Mouse (Mus musculus) urinary bladder, postnatal 14 days (tissue): ENCODE measurements around the gene Cdc42ep4.

ENCODE experiments used
- DNase-seq: peaks from one replicate; pipeline ENCODE4 v3.0.0; 2021; ENCODE audit warnings: low spot score

Gene Cdc42ep4

DNA sequence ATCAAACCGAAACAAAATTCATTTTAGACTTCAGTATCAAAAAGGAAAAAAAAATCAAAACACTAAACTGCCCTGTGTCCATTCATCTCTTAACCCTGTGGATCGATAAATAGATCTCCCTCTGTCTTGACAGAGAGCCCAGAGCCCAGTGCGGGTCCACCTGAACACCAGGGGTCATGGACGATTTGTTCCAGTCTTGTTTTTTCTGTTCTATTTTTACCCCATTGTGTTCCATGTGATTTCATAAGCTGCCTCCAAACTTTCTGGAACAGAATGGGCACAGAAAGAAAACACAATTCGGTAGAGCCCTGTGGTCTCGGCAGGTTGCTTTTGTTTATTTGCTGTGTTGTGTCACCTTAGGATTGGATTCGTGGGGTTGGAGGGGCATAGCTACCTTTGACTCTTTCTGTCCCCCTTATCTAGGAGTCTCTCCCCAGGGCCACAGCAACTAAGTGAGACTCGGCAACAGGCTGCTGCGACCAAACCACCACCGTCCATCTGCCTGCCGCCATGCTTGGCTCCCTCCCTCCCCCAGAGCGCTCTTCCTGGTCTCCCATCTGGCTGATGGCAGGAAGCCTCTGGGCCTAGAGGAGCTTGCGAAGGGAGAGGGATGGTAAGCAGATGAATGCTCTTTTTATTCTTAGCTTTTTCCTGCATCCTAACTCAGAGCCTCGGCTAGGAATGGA is 29.1 kb downstream of the Cdc42ep4 start:
- no peak for DNase-seq

DNA sequence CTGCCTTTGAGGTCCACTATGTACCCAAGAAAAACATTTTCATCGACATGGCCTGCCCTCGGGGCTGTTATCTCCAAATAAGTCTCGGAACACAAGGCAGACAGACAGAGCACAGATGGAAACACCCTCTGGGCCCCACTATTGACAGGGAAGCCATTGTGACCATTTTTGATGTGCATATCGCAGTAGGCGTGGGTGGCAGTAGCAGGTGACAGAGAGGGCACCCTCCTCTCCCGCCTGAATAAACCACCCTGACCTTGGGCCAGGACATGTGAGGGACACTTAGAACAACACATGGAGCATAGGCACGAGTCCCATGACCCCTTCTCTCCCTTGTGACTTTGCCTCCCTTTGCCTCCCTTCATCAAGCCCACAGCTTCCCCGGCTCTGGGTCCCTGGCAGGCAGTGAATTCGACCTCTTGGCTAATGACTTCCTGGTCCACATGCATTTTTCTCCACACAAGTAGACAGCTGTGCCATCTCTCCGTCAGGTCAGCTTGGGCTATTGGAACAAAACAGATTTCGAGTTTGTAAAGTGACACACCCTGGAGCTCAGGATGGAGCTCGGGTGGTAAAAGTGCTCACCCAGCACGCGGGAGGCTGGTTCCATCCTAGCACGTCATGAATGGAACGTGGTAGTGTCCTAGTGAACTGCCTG is 33.8 kb downstream of the Cdc42ep4 start:
- DNase-seq = no peak

DNA sequence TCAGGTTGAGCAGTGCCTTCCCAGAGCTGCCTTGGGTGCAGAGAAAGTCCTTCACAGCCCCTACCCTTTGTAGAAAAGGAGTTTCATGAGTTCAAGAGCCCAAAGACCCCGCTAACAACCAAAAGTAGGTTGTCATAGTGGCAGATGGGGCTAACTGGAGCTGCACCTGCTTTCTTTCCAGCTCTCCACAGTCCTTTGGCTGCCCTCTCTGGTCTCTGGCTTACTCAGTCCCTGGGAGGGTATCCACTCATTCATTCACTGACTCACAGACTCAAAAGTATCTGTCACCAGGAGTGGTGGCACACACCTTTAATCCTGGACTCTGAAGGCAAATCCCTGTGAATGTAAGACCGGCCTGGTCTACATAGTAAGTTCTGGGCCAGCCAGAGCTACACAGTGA is 35.5 kb downstream of the Cdc42ep4 start:
- DNase-seq = no peak

DNA sequence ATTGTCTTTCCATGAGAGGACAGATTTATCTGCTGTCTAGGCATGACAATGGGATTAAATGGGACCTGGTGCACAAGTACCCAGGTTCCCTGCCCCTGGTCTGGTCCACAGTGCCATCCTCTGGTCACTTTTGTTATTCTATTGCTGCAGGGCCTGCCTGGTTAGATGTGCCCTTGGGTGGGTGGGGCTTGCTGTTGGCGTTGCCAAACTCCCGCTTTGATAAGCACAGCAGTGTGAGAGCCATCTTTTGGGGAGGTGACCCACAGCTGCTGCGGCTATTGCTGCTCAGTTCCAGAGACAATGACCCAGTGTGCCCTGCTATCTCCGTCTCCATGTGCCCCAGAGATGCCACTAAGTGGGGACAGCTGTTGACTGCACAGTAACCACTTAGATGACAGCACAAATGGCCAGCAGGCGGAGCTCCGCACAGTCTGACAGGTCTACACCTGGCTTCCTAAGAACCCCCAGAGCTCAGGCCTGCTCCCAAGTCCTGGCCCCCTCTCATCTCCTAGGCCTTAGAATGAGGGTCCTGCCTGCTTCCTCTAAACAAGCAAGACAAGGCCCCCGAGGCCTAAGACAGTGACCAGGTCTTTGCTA is 36.5 kb downstream of the Cdc42ep4 start:
- no peak for DNase-seq

DNA sequence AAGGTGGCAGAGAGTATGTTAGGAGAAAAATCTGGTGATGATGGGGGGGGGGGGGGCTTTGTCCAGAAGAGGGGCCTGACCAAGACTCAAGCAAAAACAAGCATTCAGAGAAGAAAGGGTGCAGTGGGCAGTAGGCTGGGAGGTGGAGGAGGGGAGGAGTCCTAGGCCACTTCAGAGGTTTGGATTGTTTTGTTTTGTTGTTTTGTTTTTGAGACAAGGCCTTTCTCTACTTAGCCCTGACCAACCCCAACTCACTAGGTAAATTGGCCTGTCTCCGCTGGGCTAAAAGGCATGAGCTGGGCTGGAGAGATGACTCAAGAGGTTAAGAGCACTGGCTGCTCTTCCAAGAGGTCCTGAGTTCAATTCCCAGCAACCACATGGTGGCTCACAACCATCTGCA is 40.6 kb downstream of the Cdc42ep4 start:
- DNase-seq = no peak

DNA sequence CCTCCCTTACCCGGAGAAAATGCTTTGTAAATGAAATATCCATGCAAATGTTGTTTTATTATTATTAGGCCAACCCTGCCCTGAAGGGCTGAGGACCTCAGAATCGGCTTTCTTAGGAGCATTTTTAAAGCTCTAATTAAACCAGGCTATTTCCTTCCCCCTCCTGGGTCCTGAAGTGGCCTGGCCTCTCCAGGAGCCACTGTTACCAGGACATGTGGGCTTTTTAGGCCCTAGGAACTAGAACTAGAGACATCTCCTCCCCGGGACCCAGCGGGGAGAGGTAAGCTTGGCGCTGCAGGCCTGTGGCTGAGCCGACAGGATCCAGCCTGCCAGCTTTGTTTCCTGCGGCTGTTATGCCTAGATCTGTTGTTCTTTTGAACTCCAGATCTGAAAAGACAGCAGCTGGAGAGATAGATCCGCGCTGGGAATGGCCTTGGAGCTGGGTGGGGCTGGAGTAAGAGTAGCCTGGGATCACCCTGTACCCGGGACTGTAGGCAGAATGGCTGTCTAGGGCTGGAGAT is 41.4 kb downstream of the Cdc42ep4 start:
- no peak for DNase-seq

DNA sequence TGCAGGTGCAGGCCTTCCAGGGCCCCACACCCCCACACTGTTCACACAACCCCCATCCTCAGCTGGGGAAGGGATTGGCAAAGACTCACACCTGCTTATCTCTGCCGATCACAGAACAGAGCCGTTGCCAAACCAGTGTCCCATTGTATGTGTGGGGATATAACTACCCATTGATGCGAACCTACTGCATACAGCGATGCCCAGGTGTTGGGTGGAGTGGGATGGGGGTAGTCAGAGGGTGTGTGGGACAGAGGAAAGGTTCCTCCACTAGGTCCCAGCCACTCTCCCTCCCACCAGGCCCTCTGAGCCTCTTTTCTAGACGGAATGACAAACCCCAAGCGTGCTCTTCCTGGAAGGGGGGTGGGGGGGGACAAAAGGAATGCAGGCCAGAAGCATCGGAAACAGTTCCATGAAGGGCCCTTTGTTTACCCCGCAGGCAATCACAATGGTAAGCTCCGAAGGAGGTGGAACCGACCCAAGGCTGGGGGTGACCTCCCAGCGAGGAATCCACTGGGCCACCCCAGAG is 41.9 kb downstream of the Cdc42ep4 start, which contains the start of gene Cpsf4l:
Gene Cpsf4l, minus strand, starts transcription at position 287 of the 526 bp plus-strand sequence.
- DNase-seq = no peak

DNA sequence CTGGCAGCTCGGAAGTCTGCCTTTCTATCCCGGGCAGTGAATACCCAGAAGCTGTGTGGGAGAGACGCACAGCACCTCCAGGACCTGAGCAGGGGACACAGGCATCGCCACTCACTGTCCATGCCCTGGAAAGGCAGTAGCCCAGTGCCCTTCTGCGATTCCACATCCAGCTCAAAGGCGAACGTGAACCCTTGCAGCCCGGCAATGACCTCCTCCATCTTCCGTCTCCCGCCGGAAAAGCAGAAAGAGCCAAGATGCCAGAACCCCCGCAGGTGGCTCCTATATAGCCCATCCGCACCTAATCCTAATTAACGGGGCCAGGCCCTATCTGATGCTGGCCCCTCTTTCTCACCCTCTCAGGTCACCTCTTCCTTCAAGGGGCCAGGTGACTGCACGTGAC is 42.4 kb downstream of the Cdc42ep4 start:
- no peak for DNase-seq

DNA sequence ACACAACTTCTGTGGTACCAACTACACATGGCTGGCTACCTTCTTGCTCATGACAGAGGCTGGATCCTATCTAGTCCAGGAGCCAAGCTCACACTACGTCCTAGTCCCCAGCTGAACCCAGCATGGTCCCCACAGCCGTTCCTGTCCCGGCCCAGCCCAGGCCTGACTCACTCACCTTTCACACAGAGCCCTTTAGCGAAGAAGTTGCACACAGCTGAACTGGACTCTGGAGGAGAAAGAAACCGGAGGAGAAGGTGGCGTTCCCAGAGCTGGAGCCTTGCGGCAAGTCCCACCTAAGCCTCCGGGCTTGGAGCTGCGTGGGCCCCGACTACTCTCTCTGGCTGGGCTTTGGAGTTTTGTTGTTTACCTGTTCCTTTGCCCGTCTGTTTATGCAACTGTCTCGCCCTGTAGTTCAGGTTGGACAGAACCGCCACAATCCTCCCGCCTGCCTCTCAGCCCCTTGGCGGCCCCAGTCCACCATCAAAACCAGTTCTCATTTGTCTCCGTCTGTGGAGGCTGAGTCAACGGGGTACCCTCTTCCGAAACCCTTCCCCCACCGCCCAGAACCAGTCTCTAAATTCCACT is 43.0 kb downstream of the Cdc42ep4 start:
- peak; percentile 75 for DNase-seq

DNA sequence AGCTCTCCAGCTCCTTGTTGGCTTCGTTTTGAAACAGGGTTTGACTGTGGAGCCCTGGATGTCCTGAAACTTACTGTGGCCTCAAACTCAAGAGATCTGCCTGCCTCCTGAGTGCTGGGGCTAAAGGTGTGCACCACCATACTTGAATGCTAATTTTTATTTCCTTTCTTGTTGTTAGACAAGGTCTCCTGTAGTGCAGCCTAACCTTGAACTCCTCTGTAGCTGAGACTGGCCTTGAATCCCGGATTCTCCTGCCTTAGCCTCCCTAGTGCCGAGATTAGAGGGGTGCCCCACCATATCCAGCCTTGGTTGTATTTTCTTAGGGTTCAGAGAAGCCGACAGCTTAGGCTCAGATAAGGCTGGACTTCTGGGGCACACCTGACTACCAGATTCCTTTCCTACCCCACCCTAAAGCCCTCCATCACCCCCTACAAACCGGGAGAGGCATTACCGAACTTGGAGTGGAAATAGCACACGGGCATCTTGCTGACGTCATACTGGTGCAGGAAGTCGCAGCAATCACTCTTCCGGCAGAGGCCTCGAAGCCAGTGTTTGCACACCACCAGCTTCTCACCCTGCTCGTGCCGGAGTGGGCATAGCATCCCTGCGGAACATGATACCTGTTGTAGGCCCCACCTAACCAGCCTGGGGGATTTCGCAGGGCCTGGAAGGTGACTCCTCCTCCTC is 45.6 kb downstream of the Cdc42ep4 start:
- no peak for DNase-seq

DNA sequence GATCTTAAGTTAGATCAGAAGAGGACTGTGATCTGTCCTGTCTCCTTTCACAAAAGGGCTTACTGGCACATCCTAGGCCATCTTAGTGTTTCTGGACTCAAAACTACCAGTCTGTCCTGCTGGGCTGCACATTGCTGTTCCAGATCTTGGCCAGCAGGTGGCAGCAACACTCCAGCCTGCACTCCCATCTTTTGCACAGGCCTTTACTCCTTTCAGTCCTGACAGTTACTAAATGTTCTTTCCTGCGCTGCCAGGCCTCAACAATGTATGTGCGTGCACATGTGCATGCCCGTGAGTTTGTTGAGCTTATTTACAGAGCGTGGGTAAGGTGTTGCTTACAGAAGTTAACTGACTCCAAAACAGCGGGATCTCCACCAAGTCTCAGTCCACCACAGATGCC is 47.9 kb downstream of the Cdc42ep4 start:
- peak; percentile 69 for DNase-seq

DNA sequence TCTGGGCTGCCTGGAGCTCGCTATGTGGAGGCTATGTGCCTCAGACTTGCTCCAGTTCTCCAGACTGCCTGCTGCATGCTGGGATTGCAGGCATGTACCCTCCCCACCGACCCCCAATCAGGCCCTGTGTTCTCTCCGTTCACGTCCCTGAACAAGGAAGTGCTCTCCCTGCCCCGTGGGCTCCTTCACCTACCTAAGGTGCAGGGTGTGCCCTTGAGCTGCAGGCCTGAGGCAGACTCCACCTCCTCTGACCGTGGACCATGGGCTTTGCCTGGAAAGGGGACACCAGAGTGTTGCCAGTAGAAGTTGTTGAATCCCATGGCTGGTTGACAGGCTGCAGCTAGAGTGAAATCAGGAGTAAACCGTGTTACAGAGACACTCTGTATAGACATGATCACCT is 52.0 kb downstream of the Cdc42ep4 start:
- DNase-seq = no peak

DNA sequence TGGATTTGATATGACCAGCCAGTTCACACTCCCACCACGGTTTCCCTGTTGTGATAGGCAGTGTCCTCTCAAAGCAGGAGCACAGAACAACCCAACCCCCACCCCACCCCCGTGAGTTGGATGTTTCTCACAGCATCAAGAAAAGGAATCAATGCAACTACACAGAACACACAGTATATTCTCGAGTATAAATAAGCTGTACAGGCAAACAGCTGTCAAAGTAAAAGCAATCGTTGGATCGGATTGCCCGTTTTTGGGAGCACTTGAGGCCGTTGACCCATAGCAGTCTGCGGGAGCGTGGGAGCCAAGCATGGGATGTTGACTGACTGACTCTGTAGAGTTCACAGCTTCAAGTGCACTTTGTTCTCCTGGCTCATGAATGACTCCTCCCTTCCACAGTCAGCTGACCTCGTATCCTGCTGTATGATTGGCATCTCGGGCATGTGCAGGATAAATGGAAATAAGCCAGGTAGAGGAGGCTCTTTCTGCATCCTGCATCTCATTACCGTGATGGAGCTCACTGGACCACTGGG is 53.6 kb downstream of the Cdc42ep4 start:
- DNase-seq = no peak

DNA sequence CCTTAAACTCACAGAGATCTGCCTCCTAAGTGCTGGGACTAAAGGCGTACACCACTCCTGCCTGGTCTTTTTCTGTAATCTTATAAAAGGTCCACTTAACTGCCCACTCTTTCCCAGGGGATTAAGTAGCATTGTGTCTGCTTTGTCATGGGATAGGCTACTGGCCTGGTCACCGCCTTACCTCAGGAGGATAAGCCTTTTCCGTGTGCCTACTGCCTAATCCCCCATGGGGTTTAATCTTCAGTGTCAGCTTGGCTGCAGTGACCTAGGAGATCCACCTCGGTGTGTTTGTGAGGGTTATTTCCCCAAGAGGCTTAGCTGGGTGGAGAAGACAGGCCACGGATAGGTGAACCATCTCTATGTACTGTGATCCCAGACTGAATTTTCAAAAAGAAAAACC is 54.1 kb downstream of the Cdc42ep4 start:
- no peak for DNase-seq

DNA sequence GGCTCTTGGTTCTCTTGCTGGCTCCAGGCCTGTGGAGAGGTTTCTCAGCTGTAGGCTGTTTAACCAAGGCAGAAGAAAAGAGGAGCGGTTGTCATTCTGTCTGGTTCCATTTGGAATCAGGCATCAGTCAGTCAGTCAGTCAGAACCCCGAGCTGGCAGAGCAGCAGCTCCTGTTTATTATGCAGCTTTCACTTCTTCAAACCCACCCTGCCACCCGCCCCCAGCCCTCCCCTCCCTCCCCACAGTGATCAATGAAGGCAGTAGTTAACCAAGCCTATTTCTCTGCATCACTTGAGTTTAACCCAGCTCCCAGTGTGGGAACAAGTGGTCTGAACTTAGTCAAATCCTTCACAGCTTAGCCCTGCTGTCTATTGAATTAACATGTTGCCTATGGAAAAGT is 59.8 kb downstream of the Cdc42ep4 start:
- no peak for DNase-seq

DNA sequence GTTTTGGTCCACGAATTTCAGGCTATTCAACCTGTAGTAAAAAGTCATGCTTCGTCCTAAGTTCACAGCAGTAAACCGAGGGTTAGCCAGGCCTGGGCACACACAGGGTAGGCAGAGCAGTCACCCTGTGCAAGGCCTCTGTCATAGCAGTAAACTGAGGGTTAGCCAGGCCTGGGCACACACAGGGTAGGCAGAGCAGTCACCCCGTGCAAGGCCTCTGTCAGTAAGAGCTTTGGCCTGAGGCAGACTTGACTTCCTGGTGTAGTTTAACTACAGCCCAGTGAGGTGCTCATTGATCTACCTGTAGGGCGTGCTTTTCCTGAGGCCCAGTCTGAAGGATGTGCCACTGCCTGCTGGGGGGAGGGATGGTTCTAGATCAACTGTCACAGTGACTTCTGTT is 60.4 kb downstream of the Cdc42ep4 start:
- no peak for DNase-seq

DNA sequence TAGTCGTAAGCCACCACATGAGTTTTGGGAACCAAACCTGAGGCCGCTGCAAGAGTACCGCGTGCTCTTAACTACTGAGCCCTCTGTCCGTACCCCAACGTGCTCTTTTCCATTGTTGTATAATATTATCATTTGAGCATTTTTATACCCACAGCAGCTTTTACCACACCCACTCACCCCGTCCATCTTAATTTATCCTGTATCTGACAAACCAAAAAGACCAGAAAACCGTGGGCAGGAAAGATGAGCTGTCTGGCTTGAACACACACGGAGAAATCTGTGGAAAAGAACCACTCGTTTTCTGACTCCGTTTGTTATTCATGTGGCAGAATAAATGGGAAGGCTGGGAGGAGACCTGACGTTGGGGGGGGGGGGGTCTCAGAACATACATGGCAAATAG is 61.2 kb downstream of the Cdc42ep4 start:
- DNase-seq = no peak

DNA sequence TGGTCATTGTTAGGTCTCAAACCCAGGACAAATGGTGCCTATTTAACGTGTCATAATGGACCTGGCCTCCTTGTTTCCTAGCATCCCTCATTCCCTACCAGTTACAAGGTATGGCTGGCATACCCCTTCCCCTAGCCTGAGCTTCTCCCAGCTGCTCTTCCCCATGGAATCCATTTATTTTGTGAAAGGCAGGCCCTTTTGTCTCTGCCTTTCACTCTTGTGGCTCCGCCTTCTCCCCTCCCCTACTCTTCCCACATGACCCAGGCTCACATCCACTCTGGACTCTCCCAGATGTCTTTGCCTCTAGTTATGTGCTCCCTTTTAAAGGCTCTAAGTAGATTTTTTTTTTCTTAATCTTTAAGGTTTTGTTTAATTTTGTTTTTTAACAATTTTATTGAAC is 64.7 kb downstream of the Cdc42ep4 start:
- no peak for DNase-seq

DNA sequence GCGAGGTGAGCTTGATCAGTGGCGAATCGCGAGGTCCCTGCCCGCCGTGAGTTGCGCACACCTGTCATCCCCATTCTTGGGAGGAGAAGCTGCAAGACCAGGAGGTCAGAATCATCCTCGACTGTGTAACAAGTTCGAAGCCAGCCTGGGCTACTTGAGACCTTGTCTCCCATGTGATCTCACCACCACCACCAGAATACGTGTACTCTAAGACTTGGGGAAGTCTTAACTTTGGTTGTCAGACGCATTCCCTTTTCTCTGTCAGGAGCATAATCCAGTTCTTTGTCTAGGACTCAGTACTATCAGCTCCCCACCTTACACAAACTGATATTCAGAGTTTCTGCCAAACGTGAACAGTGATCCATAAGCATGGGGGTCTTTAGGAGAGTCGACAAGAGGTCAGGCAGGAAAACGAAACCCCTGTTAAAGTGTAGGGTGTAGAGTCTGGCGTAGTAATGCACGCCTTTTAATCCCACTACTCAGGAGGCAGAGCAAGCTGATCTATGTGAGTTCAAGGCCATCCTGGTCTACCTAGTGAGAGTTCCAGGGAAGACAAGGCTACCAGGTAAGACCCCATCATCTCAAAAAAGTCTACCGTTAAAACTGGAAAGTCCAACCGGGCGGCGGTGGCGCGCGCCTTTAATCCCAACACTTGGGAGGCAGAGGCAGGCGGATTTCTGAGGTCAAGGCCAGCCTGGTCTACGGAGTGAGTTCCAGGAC is 66.8 kb downstream of the Cdc42ep4 start:
- DNase-seq = no peak

DNA sequence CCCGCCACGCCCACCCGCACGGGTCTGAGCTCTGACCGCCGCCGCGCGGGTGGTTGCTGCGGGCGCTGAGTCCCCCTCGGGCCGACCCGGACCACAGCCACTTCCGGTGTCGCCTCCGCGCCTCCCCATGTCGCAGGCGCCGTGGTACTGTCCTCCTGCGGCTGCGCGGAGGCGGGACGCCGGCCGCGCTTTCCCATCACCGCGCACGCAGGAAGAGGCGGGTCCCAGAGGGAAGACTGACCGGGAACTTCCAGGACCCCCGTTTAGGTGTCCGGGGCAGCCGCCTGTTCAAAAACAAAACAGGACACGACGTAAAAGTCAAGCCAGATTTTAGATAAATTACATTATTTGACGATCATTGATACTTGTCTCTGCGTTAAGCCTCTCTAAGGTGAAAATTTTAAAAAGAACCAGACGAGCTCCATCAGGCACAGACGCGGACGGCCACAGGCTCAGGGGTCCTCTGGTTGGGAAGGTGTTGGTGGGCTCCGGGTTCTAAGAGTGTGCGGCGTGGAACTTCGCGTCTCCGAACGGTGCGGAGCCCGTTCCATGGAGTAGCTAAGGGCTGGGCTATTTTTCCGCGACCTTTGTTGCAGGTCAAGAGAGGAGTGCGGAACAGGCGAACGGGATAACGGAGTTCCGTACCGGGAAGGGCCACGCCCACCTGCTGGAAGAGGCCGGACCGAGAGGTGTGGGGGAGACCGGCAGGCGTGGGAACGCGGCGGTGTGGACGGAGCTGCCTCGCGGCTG is 67.5 kb downstream of the Cdc42ep4 start, which contains the start of the genes Fam104a and D11Wsu47e:
Gene Fam104a, minus strand, starts transcription at position 199 of the 750 bp plus-strand sequence.
Gene D11Wsu47e, plus strand, starts transcription at position 456 of the 750 bp plus-strand sequence.
- DNase-seq = peak; percentile 95
